Mouse (Mus musculus) liver, adult 2 months (tissue): Measurements from ENCODE around the gene Scn1b.

Source experiments
- CTCF ChIP-seq: fragments of 200-500 bp; IDR thresholded peaks from 2 replicates; pipeline ENCODE4 v1.5.1; 2011; ENCODE audit warnings: low read depth, low read length, control low read depth
- POLR2A ChIP-seq: fragments of 200-500 bp; IDR thresholded peaks from 2 replicates; pipeline ENCODE4 v1.6.1; 2011; ENCODE audit warnings: low read length, control low read depth; ENCODE audit not compliant: insufficient read depth; ENCODE audit errors: extremely low read depth

DNA sequence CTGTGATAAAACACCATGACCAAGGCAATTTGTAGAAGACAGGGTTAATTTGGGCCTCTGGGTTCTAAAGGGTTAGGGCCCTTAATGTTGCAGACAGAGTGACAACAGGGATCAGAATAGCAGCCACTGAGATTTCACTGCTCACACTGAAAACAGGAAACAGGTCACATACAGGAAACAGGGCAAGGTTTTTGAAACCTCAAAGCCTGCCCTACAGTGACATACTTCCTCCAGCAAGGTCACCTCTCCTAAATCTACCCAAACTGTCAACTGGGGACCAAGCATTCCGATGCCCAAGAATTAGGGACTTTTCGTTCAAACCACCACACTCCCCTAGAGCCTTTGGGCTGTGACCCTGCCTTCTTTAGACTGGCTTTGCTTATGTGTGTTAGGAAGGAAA lies 37.1 kb downstream of the Scn1b start:
- TF ChIP-seq CTCF (no peak), POLR2A (no peak)
